Mouse (Mus musculus): ENCODE results near the gene Ugt1a7c.
"Not testable (repeated sequence)": the region's sequence is repeated elsewhere in the genome, so short reads cannot be mapped to it uniquely, and the experiment has no call there.

The Ugt1a7c gene

DNA sequence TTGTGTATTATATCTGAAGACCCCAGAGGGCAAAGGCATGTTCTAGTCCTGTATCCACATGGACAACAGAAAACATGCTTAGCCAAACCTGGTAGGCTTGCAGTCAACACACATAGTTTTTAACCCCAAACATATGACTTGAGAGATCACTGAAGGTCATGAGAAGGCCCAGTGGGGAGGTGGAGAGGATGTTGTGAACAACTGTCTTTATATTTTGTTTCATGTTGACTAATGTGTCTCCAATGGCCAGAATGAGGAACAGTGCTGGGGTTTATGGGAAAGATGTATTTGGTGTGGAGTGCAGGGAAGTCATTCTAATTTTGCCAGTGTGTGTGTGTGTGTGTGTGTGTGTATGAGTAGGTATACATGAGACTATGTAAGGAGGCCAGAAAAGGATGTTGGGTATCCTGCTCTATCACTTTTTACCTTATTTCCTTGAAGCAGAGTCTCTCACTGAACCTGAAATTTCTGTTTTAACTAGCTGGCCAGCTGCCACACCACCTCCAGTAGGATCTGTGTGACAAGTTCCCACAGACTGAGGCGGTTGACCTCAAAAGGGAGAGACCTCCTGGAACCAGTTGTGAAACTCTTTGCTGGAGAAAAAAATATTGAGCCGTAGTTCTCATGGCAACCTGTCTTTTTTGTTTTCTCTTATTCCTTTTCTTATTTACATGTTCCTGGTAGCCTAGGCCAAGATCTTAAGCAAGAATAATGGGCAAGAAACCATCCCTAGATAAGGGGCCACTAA is 129.3 kb downstream of the Ugt1a7c start:
- DNase-seq: peak; percentile 46 to 69

DNA sequence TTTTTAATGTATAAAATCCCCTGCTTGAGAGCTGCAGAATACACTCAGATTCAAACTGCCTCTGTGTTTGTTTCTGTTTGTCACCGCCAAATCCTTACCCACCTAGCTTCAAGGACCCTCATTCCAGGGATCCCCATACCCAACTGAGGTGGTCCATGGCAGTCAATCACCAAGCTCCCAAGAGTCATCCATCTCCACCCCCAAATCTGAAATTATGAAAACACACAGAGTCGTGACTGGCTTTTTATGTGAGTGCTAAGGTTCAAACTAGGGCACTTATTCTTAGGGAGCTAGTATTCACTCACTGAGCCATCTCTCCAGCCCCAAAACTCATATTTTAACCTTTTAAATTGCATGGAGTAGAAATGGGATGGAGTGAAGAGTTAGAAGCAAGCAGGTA is 130.4 kb downstream of the Ugt1a7c start:
- DNase-seq: not testable (repeated sequence)

GRCm38 (mm10) chr1:88225741-88226140 is 130.9 kb downstream of the Ugt1a7c start:
- no peak for DNase-seq

GRCm38 (mm10) chr1:88226670-88227379 is 132.0 kb downstream of the Ugt1a7c start, which contains the start of gene Mroh2a:
Gene Mroh2a, plus strand, starts transcription at chr1:88226986.
- DNase-seq: peak in 1 of 2 experiments; percentile 5

DNA sequence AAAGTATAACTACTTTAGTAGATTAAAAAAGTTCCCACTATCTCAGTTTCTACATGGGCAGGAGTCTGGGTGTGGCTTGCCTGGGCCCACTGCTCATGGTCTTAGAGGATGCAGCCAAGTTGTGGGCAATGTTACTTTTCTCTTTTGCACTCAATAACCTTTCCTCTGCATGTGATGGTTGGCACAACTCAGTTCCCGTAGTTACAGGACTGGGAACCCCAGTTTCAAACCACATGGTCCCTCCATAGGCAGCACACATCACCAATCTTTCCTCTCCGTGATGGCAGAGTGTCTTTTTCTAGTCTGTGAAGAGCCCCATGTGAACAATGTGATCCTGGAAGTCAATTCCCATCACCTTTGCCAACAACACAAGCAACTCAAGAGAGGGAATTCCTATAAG is 132.6 kb downstream of the Ugt1a7c start:
- peak in 1 of 2 experiments; percentile 2 for DNase-seq

DNA sequence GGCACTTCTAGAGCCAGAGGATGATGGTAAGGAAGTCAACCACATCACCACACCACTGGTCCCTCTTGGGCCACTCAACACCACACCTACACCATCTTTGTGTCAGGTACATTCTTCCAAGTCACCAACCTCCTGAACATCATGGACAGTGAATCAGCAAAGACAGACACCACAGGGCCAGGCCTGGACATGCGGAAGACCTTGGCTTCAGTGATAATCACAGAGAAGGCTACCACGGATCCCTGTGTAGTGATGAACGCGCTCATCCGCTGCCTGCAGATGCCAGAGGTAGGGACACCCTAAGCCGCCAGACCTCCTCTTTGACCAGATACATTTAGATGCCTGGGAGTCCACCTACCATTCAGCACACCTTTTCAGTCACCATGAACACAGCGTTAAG is 133.3 kb downstream of the Ugt1a7c start:
- peak in 1 of 2 experiments; percentile 8 for DNase-seq

DNA sequence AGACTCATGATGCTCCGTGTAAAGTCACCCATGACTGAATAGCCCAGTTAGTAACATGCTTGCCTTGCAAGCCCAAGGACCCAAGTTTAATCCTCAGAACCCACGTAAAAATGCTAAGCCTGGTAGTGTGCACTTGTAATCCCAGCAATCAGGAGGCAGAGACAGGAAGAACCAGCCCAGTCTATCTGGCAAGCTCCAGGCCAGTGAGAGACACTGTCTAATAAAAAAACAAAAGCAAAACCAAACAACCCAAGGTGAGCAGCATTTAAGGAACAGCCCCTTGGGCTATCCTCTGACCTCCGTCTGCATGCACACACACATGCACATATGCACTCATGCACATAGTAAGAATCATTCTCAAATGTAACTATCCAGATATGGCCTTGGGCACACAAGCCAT is 134.7 kb downstream of the Ugt1a7c start:
- DNase-seq: no peak

GRCm38 (mm10) chr1:88229986-88230385 is 135.1 kb downstream of the Ugt1a7c start:
- DNase-seq: no peak

GRCm38 (mm10) chr1:88230421-88230820 is 135.6 kb downstream of the Ugt1a7c start:
- DNase-seq: no peak

- DNase-seq: no peak
Observed at GRCm38 (mm10) chr1:88230981-88231802, 136.3 kb downstream of the Ugt1a7c start.

- no peak for DNase-seq
Observed at GRCm38 (mm10) chr1:88231803-88232499, 137.1 kb downstream of the Ugt1a7c start.

DNA sequence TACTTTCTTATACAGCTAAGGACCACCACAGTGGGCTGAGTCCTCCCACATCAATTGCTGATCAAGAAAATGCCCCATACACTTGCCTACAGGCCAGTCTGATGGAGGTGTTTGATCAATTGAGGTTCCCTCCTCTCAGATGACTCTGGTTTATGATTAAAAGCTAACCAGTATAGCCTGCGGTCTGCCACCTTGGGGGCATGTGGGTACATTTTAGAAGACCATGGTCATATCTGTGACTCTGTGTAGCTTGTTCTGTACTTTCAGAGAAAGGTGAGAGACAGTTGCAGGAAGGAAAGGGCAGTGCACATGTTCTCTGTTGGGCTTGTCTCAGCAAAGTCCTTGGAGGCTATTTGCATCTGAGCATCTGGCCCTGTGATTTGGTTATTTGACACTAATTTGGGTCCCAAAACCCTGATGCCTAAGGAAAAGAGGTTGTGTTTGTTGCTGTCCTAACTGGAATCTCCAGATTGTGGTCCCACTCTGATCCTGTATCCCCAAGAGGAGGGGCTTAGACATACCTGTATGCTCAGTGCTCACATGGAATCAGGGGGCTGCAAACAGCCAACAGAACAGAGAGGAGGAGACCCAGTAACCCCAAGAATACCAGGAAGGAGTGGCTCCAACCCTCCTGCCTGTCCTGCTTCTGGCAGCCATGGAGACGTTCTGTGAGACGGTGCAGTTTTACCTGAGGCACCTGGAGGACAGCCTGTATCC is 138.0 kb downstream of the Ugt1a7c start:
- DNase-seq: no peak

GRCm38 (mm10) chr1:88233421-88234247 is 138.8 kb downstream of the Ugt1a7c start:
- DNase-seq: peak in 1 of 2 experiments; percentile 27

GRCm38 (mm10) chr1:88234248-88234610 is 139.4 kb downstream of the Ugt1a7c start:
- no peak for DNase-seq

DNA sequence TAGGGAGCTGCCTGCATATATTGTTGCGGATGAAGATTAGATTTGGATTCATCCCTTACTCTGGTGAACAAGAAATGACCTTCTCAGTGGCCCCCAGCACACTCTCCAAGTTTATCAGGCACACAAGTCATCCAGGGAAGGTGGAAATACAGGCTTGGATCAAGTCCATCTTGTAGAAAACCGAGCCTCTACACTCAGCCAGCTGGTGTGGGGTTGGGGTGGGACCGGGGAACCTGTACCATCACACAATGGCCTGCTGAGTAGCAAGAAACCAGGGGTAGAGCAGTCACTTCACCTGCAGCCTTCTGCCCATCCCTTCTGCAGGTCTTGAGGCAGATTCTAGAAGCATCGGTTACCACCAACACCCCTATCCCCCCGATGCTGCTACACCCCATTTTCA is 139.8 kb downstream of the Ugt1a7c start:
- peak in 1 of 2 experiments; percentile 10 for DNase-seq

- no peak for DNase-seq
Observed at GRCm38 (mm10) chr1:88235046-88235893, 140.4 kb downstream of the Ugt1a7c start.

DNA sequence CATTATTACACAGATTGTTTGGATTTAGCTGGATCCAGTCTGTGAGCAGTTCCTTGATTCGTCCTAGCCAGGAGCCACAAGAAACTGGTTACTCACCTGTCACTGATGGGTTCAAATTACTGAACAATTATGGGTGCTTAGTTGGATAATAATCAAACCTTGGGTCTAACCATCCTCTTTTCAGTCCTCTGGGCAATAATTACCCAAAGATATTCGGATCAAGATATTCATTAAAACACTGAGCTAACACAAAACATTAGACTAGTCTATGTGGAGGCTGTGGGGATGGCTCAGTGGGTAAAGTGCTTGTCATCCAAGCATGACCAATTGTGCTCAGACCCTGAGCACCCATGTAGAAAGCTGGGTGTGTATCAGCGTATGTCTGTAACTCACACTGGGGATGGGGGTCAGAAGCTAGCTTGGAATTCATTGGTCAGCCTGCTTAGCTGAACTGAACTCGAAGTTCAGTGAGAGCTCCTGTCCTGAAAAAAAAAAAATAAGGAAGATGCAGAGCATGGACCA is 141.1 kb downstream of the Ugt1a7c start:
- DNase-seq: peak; percentile 59 to 64

DNA sequence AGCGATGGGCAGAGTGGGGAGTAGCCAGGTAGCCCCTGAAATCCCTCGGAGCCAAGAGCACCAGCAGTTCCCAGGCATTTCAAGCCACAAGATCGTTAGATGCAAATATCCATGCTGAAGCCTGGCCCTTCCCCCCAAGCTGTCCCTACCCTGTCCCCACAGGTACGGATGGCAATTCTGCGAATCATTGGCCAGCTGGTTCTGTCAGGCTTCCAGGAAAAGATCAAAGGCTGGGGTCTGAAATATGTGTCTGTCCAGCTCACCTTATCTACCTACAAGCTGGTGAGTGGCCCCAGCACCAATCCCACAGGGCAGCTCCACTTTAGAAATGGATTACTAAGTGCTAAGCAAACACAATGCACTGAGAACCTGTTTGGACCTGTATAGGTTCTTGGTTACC is 142.4 kb downstream of the Ugt1a7c start:
- DNase-seq: no peak

DNA sequence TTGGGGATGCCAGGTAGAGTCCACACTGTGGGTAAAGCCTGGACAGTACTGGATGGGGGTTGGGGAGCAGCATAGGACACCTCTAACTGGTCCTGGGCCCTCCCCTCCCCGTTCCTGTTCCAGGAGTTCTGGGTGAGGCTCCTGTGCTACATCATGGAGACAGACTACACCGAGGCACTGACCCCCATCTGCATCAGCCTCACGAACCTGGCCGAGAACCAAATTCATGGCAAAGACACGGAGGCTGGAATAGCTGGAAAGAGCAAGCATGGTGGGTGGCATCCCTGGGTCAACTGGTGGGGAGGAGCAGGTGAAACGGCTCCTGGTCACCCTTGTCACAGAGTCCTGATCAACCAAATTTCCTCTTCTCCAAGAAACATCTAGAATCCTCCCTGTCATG is 143.9 kb downstream of the Ugt1a7c start:
- DNase-seq: no peak

- DNase-seq: no peak
Observed at GRCm38 (mm10) chr1:88240072-88240471, 145.2 kb downstream of the Ugt1a7c start.

Measured in kidney, postnatal 36 days (tissue).